Mouse (Mus musculus) lung, postnatal 36 days (tissue): ENCODE data around the gene Sort1.
A peak's percentile ranks its signal among the peaks of the same experiment; 100 is the strongest.

Experiments used
- DNase-seq: peaks from one replicate; pipeline ENCODE4 v3.0.0; 2022; ENCODE audit warnings: mixed read lengths

Gene Sort1

GRCm38 (mm10) chr3:108295379-108296219, 11.7 kb downstream of the Sort1 start:
- peak; percentile 89 for DNase-seq

GRCm38 (mm10) chr3:108296220-108297049, 12.6 kb downstream of the Sort1 start:
- DNase-seq, result peak; percentile 86

- DNase-seq, result peak; percentile 18
Measured at GRCm38 (mm10) chr3:108297050-108297419, 13.2 kb downstream of the Sort1 start.

GRCm38 (mm10) chr3:108297603-108298553, 14.0 kb downstream of the Sort1 start:
- peak; percentile 52 for DNase-seq

- DNase-seq, result no peak
Measured at GRCm38 (mm10) chr3:108300455-108301030, 16.7 kb downstream of the Sort1 start.

GRCm38 (mm10) chr3:108303683-108304082, 19.8 kb downstream of the Sort1 start:
- DNase-seq, result no peak

GRCm38 (mm10) chr3:108304747-108305146, 20.9 kb downstream of the Sort1 start:
- DNase-seq, result no peak

- no peak for DNase-seq
Measured at GRCm38 (mm10) chr3:108306387-108306786, 22.5 kb downstream of the Sort1 start.

GRCm38 (mm10) chr3:108307485-108307884, 23.6 kb downstream of the Sort1 start:
- DNase-seq, result no peak

- peak; percentile 83 for DNase-seq
Measured at GRCm38 (mm10) chr3:108310921-108311341, 27.0 kb downstream of the Sort1 start.

- no peak for DNase-seq
Measured at GRCm38 (mm10) chr3:108311688-108312087, 27.8 kb downstream of the Sort1 start.

- DNase-seq, result no peak
Measured at GRCm38 (mm10) chr3:108312414-108312813, 28.5 kb downstream of the Sort1 start.

GRCm38 (mm10) chr3:108313138-108313537, 29.3 kb downstream of the Sort1 start:
- DNase-seq, result no peak

GRCm38 (mm10) chr3:108314038-108314675, 30.3 kb downstream of the Sort1 start:
- peak; percentile 62 for DNase-seq

GRCm38 (mm10) chr3:108318517-108318916, 34.6 kb downstream of the Sort1 start:
- DNase-seq, result no peak

GRCm38 (mm10) chr3:108321671-108322070, 37.8 kb downstream of the Sort1 start:
- no peak for DNase-seq

- DNase-seq, result no peak
Measured at GRCm38 (mm10) chr3:108322136-108322535, 38.3 kb downstream of the Sort1 start.

GRCm38 (mm10) chr3:108322962-108323361, 39.1 kb downstream of the Sort1 start:
- DNase-seq, result peak; percentile 64

GRCm38 (mm10) chr3:108324837-108325236, 41.0 kb downstream of the Sort1 start:
- DNase-seq, result no peak

- DNase-seq, result no peak
Measured at GRCm38 (mm10) chr3:108325521-108325920, 41.6 kb downstream of the Sort1 start.

- peak; percentile 66 for DNase-seq
Measured at GRCm38 (mm10) chr3:108327275-108327674, 43.4 kb downstream of the Sort1 start.

- DNase-seq, result peak; percentile 70
Measured at GRCm38 (mm10) chr3:108327916-108328315, 44.0 kb downstream of the Sort1 start.
